Mouse (Mus musculus) midbrain, embryonic 10.5 days (tissue): ENCODE results near the gene Atp6v0e. TPM values are rescaled to one million over a fixed set of nuclear protein-coding genes. Genes with fewer than 3 reads are reported as not detected.

Experiments used
- DNase-seq: peaks from one replicate; pipeline ENCODE4 v3.0.0-alpha.2; 2017; ENCODE audit warnings: low spot score
- H3K27ac ChIP-seq: fragments of 300-500 bp; sonication (generic); replicated peaks from 2 replicates; pipeline ENCODE4 v1.5.1; 2016; ENCODE audit warnings: mild to moderate bottlenecking
- H3K27me3 ChIP-seq: fragments of 300-500 bp; sonication (generic); 2 replicates; pipeline ENCODE4 v1.6.1; 2016; ENCODE audit warnings: low read depth, mild to moderate bottlenecking; ENCODE audit not compliant: poor library complexity, severe bottlenecking
- H3K36me3 ChIP-seq: fragments of 300-500 bp; sonication (generic); 2 replicates; pipeline ENCODE4 v1.6.1; 2016; ENCODE audit warnings: mild to moderate bottlenecking, moderate library complexity
- H3K4me1 ChIP-seq: fragments of 300-500 bp; sonication (generic); 2 replicates; pipeline ENCODE4 v1.6.1; 2016
- H3K4me3 ChIP-seq: fragments of 300-500 bp; sonication (generic); 2 replicates; pipeline ENCODE4 v1.5.1; 2016; ENCODE audit warnings: mild to moderate bottlenecking, moderate library complexity
- H3K9me3 ChIP-seq: fragments of 300-500 bp; sonication (generic); replicated peaks from 2 replicates; pipeline ENCODE4 v1.6.1; 2016; ENCODE audit warnings: mild to moderate bottlenecking
- WGBS: fragments of 180-500 bp; shearing (Covaris S2); methylation state at CpG from one replicate; pipeline ENCODE4 v1.1.7; 2016; 5-methylcytosine and 5-hydroxymethylcytosine counted together
- polyA plus RNA-seq: library from polyadenylated mRNA; unstranded; fragments of >200 nt; fragmentation: Nextera tagmentation; extraction: Ambion mirVana; gene quantifications from 2 replicates; pipeline ENCODE4 v1.2.1, GENCODE M21; 2016

Atp6v0e gene
- polyA plus RNA-seq, 1 experiment from 2014 or later: 122 TPM

DNA sequence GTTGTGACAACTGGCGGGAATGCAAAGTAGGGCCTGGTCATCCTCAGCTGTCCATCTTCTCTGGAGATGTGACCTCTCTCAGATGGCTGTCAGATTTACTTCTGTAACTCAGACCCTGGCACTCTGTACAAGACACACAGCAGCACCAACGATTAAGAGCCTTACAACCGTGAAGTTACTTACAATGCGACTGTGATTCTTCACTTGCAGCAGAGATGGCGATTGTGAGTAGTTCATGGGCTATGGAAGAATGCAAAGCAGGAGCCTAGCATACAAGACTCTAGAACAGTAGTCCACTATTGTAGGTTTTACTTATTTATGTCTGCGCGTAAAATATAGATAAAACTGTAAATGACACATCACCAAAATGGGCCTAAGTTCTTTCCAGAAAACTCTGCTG, 12.8 kb downstream of the Atp6v0e start:
- peak overlapping the region; percentile 92 for H3K4me3 ChIP-seq
- no peak for DNase-seq
- H3K9me3 ChIP-seq: no peaks in the 10 kb centered on the region
- H3K27ac ChIP-seq: peak overlapping the region; percentile 87
- WGBS: 27% methylated on average over 7 of the region's 7 CpGs
- H3K36me3 ChIP-seq: peaks cover 9% of the 10 kb centered on the region
- H3K27me3 ChIP-seq: no peaks in the 10 kb centered on the region
- H3K4me1 ChIP-seq: peaks cover 23% of the 10 kb centered on the region

DNA sequence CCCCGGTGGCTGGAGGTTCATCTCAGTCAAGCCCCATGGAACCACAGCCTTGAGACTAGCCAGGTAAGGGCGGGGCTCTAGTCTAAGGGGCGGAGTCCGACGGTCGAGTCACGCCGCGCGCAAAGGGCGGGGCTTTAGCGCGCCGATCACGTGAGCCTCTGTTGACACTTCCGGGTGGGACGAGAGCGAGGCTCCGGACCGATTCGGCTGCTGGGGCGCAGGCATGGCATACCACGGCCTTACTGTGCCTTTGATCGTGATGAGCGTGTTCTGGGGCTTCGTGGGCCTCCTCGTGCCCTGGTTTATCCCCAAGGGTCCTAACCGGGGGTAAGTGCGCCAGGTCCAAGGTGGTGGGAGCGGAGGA, 13.2 kb downstream of the Atp6v0e start:
- DNase-seq: peak; percentile 88
- H3K27ac ChIP-seq: peak overlapping the region; percentile 87
- no peaks in the 10 kb centered on the region for H3K27me3 ChIP-seq
- no peaks in the 10 kb centered on the region for H3K9me3 ChIP-seq
- H3K4me3 ChIP-seq: peak overlapping the region; percentile 92
- WGBS: under 1% methylated on average over 30 of the region's 30 CpGs
- peaks cover 23% of the 10 kb centered on the region for H3K4me1 ChIP-seq
- peaks cover 9% of the 10 kb centered on the region for H3K36me3 ChIP-seq

DNA sequence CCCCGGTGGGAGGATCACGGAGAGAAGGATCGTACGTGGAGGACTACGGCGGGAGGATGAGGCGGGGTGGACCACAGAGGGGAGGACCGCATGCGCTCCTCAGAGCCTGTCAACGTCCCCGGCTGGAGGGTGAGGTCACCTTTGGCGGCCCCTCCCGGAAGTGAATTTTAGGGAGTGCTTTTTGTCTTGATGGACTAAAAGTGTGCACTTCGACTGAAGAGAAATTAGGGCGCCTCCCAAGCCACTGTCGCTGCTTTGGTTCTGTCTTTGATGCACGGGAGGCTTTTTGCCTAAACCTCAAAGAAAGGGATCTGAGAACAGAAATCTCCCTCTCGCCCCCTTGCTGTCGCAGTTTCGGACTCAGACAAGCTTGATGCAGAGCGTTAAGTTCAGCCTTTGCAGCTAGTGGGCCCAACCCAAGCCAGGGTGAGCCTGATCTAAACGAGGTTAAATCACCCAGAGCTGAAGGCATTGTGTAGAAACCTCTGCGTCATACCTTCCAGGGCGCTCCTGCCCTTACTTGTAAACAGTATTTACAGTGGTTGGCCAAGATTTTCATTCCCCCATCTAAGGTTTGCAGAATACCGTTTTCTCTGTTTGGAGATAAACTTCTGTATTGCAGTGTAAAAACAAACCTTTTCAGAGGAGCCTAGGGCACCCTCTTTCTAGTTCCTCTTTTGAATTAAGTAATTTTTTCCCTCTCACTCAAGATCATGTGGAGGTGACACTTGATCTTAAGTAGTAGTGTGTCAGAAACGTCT, 13.8 kb downstream of the Atp6v0e start:
- H3K4me3 ChIP-seq: peak overlapping the region; percentile 92
- H3K27ac ChIP-seq: peak overlapping the region; percentile 87
- DNase-seq: no peak
- 5% methylated on average over 26 of the region's 26 CpGs for WGBS
- peaks cover 11% of the 10 kb centered on the region for H3K36me3 ChIP-seq
- no peaks in the 10 kb centered on the region for H3K9me3 ChIP-seq
- peaks cover 23% of the 10 kb centered on the region for H3K4me1 ChIP-seq
- no peaks in the 10 kb centered on the region for H3K27me3 ChIP-seq

DNA sequence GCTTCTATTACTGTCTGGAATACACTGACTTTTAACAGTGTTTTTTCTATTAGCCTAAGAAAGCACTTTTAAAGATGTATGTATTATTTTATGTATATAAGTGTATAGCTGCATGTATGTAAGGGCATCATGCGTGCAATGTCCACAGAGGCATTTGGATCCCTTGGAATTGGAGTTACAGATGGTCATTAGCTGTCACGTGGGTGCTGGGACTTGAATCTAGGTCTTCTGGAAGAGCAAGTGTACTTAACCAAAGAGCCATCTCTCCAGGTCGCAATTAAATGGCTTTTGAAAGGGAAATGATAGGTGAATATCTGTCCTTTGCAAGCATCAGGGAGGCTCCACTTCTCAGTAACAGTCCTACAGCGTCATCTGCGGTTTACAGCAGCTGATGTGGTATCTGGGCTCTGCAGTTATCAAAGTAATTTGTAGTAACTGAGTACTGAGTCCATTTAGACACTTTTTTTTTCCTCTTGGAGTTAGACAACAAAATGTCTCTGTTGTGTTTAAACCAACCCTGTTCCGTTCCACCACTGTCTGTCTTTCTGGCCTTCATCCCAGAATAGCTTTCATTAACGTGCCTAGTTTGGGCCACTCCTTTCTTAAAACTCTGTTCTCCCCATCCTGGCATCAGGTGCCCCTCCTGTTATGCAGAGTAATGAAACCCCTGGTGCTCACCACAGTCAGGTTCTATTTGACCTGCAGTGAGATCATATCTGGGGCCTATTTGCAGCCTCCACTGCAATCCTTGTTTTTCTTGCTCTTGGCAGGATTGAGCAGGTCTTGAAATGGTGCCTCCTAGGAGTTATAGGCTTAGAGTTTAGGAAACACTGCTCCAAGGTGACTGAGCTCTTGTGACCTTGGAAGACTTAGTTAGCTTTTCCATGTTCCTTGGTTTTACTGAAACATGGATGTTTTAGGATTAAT, 14.9 kb downstream of the Atp6v0e start:
- H3K27me3 ChIP-seq: no peaks in the 10 kb centered on the region
- no peaks in the 10 kb centered on the region for H3K9me3 ChIP-seq
- peaks cover 23% of the 10 kb centered on the region for H3K4me1 ChIP-seq
- 91% methylated on average over 7 of the region's 7 CpGs for WGBS
- DNase-seq: no peak
- H3K27ac ChIP-seq: no peak overlapping the region
- H3K36me3 ChIP-seq: peaks cover 17% of the 10 kb centered on the region
- peak overlapping the region; percentile 92; the same call in 1 of the 2 replicates for H3K4me3 ChIP-seq

DNA sequence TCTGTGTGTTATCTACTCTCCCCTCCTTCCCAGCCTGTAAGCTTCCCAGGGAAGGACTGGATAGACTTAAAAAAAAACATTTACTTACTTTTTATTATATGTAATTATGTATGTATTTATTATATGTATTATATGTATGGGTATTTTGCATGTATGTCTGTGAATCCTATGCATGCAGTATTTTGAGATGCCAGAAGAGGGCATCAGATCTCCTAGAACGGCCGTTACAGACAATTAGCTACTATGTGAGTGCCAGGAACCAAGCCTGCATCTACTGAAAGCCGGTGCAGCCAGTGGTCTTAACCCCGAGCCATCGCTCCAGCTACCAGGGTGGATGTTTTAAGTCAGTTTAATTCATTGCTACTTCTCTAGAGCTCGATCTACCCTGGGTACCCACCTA, 18.2 kb downstream of the Atp6v0e start:
- 88% methylated on average over 6 of the region's 6 CpGs for WGBS
- no peak for DNase-seq

DNA sequence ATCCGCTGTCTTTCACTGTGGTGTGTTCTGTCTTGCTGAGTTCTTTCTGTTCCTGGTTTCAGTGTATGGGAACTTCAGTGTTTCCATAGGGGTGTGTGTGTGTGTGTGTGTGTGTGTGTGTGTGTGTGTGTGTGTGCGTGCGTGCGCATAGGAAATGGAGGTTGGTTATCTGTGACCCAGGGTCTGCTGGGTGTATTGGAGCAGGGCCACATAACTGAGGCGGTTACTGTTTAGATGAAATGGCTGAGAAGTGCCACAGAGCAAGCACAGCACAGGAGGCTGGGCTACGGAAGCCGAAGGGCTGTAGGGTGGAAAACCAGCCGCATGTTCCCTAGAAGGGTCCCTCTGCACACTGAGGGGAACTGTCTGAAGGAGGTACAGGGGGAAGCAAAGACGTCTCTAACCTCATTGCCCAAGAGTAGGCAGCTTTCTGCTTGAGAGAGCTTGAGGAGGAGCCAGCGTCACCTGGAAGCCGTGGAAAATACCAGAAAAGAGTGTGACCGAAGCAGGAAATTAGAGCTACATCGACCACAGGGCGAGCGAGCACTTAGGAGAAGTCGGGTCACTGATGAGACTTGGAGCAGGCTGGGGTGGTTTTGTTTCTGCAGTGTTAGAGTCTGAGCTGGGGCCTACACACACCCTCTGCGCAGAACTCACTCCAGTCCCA, 23.4 kb downstream of the Atp6v0e start:
- H3K27me3 ChIP-seq: no peaks in the 10 kb centered on the region
- no peaks in the 10 kb centered on the region for H3K4me1 ChIP-seq
- H3K4me3 ChIP-seq: no peak overlapping the region
- WGBS: 95% methylated on average over 17 of the region's 17 CpGs
- H3K36me3 ChIP-seq: peaks cover 29% of the 10 kb centered on the region
- no peaks in the 10 kb centered on the region for H3K9me3 ChIP-seq
- no peak overlapping the region for H3K27ac ChIP-seq
- DNase-seq: no peak

More for the DNA sequence above, 18.2 kb downstream of the Atp6v0e start:
- H3K4me3 ChIP-seq: no peak overlapping the region
- no peak overlapping the region for H3K27ac ChIP-seq
- peaks cover 18% of the 10 kb centered on the region for H3K4me1 ChIP-seq
- H3K27me3 ChIP-seq: no peaks in the 10 kb centered on the region
- no peaks in the 10 kb centered on the region for H3K9me3 ChIP-seq
- peaks cover 40% of the 10 kb centered on the region for H3K36me3 ChIP-seq

DNA sequence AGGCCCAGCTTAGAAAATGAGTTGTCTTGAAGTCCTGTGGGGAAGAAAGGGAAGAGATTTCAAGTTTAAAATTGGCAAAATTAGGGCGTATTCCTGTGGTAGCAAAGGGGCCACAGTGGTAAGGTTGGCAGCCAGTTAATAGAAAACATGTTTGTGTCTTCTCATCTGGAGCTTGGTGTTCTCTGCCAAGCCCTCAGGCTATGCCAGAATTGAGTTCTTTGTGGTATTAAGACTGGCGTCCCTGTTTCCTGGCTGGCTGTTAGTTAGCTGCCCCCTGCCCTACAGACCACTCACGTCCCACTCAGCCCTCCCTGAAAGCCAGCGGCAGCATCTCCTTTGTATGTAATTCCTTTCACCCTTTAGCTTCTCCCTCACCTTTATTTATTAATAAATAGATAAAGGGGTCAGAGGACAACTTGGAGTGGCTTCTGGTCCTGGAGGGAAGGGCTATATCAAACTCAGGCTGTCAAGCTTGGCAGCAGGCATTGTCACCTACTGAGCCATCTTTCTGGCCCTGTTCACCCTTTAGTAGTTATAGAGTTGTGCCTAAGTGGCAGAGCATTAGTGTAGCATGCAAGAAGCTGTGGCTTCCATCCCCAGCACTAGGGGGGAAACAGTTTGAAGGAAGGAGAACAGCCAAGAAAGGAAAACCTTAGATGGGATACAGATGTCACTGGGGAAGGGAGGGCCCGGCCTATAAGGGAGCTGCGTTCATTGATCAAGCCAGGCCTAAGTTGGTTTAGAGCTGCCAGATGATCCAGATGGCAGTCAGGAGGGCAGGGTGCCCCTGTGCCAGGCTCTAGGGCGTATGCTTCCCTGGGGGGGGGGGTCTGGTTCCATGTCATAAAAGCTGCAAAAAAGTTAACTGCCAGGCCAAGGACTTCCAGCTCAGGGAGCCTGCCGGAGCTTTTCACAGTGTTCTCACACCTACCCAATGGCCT, 26.0 kb downstream of the Atp6v0e start:
- Histone ChIP-seq H3K27me3 (no peaks in the 10 kb centered on the region), H3K9me3 (no peaks in the 10 kb centered on the region), H3K4me3 (no peak overlapping the region), H3K4me1 (no peaks in the 10 kb centered on the region), H3K36me3 (peaks cover 13% of the 10 kb centered on the region), H3K27ac (0 out of 2 replicates have a peak overlapping the region, but pooled peaks have one; percentile 28)
- 84% methylated on average over 8 of the region's 8 CpGs for WGBS
- DNase-seq: no peak

DNA sequence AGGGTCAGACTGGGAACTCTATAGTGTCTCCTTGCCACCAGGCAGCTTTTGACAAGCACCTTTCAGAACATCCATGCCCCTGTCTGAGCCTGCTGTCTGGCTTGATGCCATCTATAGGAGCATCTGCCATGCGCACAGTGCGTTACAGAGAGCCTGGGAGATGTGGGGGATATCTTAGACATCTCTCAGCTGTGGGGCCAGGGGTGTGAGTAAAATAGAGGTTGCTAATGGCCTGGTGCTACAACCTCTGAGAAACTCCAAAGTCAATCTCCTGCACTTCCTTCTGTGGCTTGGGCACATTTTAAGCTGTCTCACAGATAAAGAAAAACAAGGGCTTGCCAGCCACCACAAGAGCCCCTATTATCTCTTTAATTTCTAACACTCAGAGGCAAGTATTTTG, 26.8 kb downstream of the Atp6v0e start:
- H3K9me3 ChIP-seq: no peaks in the 10 kb centered on the region
- DNase-seq: no peak
- H3K27ac ChIP-seq: no peak overlapping the region
- 91% methylated on average over 2 of the region's 2 CpGs for WGBS
- no peaks in the 10 kb centered on the region for H3K27me3 ChIP-seq
- no peak overlapping the region for H3K4me3 ChIP-seq
- H3K4me1 ChIP-seq: no peaks in the 10 kb centered on the region
- peaks cover 5% of the 10 kb centered on the region; the same call in 1 of the 2 replicates for H3K36me3 ChIP-seq

DNA sequence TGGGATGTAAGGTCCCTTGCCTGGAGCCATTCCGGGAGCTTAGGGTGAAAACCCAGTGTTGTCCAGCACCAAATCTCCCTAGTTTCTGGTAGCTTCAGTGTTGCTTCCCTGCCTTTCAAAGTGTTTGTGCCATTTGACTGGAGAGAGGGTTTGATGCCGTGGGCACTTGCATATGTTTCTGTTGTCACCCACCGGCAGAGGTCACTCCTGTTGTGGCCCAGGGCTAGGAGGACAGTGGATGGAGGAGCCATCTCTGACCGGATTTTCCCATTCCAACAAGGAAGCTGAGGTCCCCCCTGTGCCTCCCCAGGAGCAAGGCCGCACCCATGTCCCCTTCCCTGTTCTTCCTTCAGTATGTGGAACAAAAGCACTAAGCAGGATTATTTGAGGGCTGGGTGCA, 27.2 kb downstream of the Atp6v0e start:
- WGBS: 82% methylated on average over 5 of the region's 5 CpGs
- no peak overlapping the region for H3K27ac ChIP-seq
- DNase-seq: no peak

DNA sequence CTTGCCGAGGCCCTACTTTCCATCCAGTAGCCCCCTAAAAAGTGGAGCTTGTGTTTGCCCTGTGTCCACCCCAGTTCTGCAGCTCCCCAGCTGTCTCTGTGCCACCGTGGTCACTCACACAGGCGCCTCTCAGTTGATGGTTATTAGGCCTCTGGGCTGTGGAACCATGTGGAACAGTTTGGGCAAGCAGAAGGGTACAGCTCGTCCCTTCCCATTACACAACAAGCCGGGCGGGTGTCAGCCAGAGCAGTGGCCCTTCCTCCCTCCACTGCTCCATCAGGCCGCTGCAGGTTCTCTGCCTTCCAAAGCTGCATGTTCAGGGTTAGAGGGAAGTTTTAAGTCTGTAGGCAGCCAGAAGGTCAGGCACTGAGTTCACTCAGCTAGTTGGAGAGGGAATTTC, 28.1 kb downstream of the Atp6v0e start:
- Histone ChIP-seq H3K27me3 (no peaks in the 10 kb centered on the region), H3K9me3 (no peaks in the 10 kb centered on the region), H3K36me3 (peaks cover 5% of the 10 kb centered on the region), H3K4me3 (no peak overlapping the region), H3K4me1 (no peaks in the 10 kb centered on the region), H3K27ac (no peak overlapping the region)
- 92% methylated on average over 7 of the region's 7 CpGs for WGBS
- DNase-seq: no peak

More for the DNA sequence above, 27.2 kb downstream of the Atp6v0e start:
- H3K4me3 ChIP-seq: no peak overlapping the region
- H3K27me3 ChIP-seq: no peaks in the 10 kb centered on the region
- no peaks in the 10 kb centered on the region for H3K9me3 ChIP-seq
- peaks cover under 1% of the 10 kb centered on the region; the same call in 1 of the 2 replicates for H3K36me3 ChIP-seq
- no peaks in the 10 kb centered on the region for H3K4me1 ChIP-seq

DNA sequence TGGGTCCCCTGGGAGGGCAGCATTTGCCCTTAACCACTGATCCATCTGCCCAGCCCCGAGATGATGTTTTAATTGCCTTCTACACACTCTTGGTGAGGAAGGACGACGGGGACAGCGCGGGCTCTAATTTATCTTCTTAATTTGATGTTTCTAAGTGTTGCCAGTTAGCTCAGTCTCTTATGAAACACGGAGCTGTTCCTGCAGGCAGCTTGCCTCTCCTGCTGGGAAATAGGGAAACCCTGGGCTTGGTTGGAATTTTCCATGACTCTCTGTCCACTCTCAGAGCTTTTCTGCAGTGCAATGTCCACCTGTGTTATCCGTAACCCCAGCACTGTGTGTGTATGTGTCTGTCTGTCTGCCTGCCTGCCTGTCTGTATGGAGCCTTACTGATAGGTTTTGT, 30.4 kb downstream of the Atp6v0e start:
- 89% methylated on average over 7 of the region's 7 CpGs for WGBS
- DNase-seq: no peak
- Histone ChIP-seq H3K27ac (no peak overlapping the region), H3K27me3 (no peaks in the 10 kb centered on the region), H3K36me3 (peaks cover 24% of the 10 kb centered on the region), H3K4me1 (no peaks in the 10 kb centered on the region), H3K9me3 (no peaks in the 10 kb centered on the region), H3K4me3 (no peak overlapping the region)

DNA sequence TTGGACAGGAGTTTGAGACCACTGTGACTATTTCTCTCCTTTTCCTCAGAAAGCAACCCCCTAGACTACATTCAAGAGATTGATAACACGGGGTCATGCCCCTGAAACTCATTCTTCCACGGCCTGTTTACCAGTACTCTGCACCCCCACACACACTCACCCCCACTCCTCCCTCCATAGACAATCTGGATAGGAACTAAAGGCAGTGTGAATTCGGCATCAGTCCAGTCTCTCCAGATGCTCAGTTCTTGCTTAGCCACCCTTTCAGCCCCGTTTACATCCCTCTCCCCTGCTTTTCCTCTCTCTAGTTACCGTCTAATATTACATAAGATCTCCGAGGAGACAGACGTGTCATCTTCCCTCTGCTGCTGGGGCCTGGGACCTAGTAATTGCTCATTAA, 31.1 kb downstream of the Atp6v0e start:
- H3K27me3 ChIP-seq: no peaks in the 10 kb centered on the region
- H3K4me3 ChIP-seq: no peak overlapping the region
- H3K36me3 ChIP-seq: peaks cover 31% of the 10 kb centered on the region
- WGBS: 88% methylated on average over 7 of the region's 7 CpGs
- no peak for DNase-seq
- H3K9me3 ChIP-seq: no peaks in the 10 kb centered on the region
- H3K4me1 ChIP-seq: no peaks in the 10 kb centered on the region
- no peak overlapping the region for H3K27ac ChIP-seq
